Mouse (Mus musculus) hindbrain, embryonic 10.5 days (tissue): ENCODE data around the gene Fads6. TPM values are rescaled to one million over a fixed set of nuclear protein-coding genes. Genes with fewer than 3 reads are reported as not detected.
A peak's percentile ranks its signal among the peaks of the same experiment; 100 is the strongest.

ENCODE experiments used
- DNase-seq: peaks from one replicate; pipeline ENCODE4 v3.0.0-alpha.2; 2017; ENCODE audit warnings: low spot score
- H3K27ac ChIP-seq: fragments of 300-500 bp; sonication (generic); 2 replicates; pipeline ENCODE4 v1.5.1; 2016; ENCODE audit warnings: mild to moderate bottlenecking, moderate library complexity
- H3K27me3 ChIP-seq: fragments of 300-500 bp; sonication (generic); 2 replicates; pipeline ENCODE4 v1.6.1; 2016; ENCODE audit warnings: mild to moderate bottlenecking; ENCODE audit not compliant: poor library complexity, insufficient read depth, severe bottlenecking
- H3K36me3 ChIP-seq: fragments of 300-500 bp; sonication (generic); 2 replicates; pipeline ENCODE4 v1.6.1; 2016; ENCODE audit warnings: mild to moderate bottlenecking, moderate library complexity
- H3K4me1 ChIP-seq: fragments of 300-500 bp; sonication (generic); replicated peaks from 2 replicates; pipeline ENCODE4 v1.6.1; 2016; ENCODE audit warnings: mild to moderate bottlenecking
- H3K4me3 ChIP-seq: fragments of 300-500 bp; sonication (generic); 2 replicates; pipeline ENCODE4 v1.5.1; 2016; ENCODE audit warnings: mild to moderate bottlenecking, moderate library complexity
- H3K9me3 ChIP-seq: fragments of 300-500 bp; sonication (generic); 2 replicates; pipeline ENCODE4 v1.6.1; 2016; ENCODE audit warnings: mild to moderate bottlenecking, moderate library complexity
- WGBS: fragments of 180-500 bp; shearing (Covaris S2); methylation state at CpG from one replicate; pipeline ENCODE4 v1.1.7; 2016; 5-methylcytosine and 5-hydroxymethylcytosine counted together
- polyA plus RNA-seq: library from polyadenylated mRNA; unstranded; fragments of >200 nt; fragmentation: Nextera tagmentation; extraction: Ambion mirVana; gene quantifications from 2 replicates; pipeline ENCODE4 v1.2.1, GENCODE M21; 2016

Gene Fads6
- polyA plus RNA-seq, 1 experiment from 2014 or later = 0.27 TPM

- Histone ChIP-seq H3K9me3 (no peaks in the 10 kb centered on the region), H3K4me3 (no peak overlapping the region), H3K27me3 (peaks cover 40% of the 10 kb centered on the region), H3K27ac (peak overlapping the region; percentile 77), H3K4me1 (peaks cover 90% of the 10 kb centered on the region), H3K36me3 (no peaks in the 10 kb centered on the region)
- no peak for DNase-seq
- 73% methylated on average over 15 of the region's 15 CpGs for WGBS
These were observed 63.0 kb downstream of the Fads6 start for GRCm38 (mm10) chr11:115234320-115235044.

GRCm38 (mm10) chr11:115233526-115234290 is 63.8 kb downstream of the Fads6 start:
- Histone ChIP-seq H3K4me3 (no peak overlapping the region), H3K4me1 (peaks cover 91% of the 10 kb centered on the region), H3K27me3 (peaks cover 46% of the 10 kb centered on the region), H3K9me3 (no peaks in the 10 kb centered on the region), H3K27ac (peak overlapping the region; percentile 77), H3K36me3 (no peaks in the 10 kb centered on the region)
- DNase-seq = peak; percentile 55
- 37% methylated on average over 20 of the region's 20 CpGs for WGBS

GRCm38 (mm10) chr11:115232889-115233288 is 64.6 kb downstream of the Fads6 start:
- peaks cover 54% of the 10 kb centered on the region for H3K27me3 ChIP-seq

GRCm38 (mm10) chr11:115231924-115232323 is 65.5 kb downstream of the Fads6 start:
- H3K4me3 ChIP-seq = no peak overlapping the region
- peaks cover 98% of the 10 kb centered on the region for H3K4me1 ChIP-seq
- peaks cover 54% of the 10 kb centered on the region for H3K27me3 ChIP-seq
- 51% methylated on average over 9 of the region's 9 CpGs for WGBS
- peak overlapping the region; percentile 62 for H3K27ac ChIP-seq
- no peak for DNase-seq
- no peaks in the 10 kb centered on the region for H3K36me3 ChIP-seq
- no peaks in the 10 kb centered on the region for H3K9me3 ChIP-seq

More at GRCm38 (mm10) chr11:115232889-115233288, 64.6 kb downstream of the Fads6 start:
- no peaks in the 10 kb centered on the region for H3K36me3 ChIP-seq
- no peaks in the 10 kb centered on the region for H3K9me3 ChIP-seq
- DNase-seq = no peak
- H3K4me1 ChIP-seq = peaks cover 93% of the 10 kb centered on the region
- peak overlapping the region; percentile 56; the same call in 1 of the 2 replicates for H3K27ac ChIP-seq
- no peak overlapping the region for H3K4me3 ChIP-seq
- 76% methylated on average over 5 of the region's 5 CpGs for WGBS

- peaks cover 54% of the 10 kb centered on the region for H3K27me3 ChIP-seq
- WGBS = 54% methylated on average over 14 of the region's 14 CpGs
- no peak for DNase-seq
- peak overlapping the region; percentile 62 for H3K27ac ChIP-seq
- H3K9me3 ChIP-seq = no peaks in the 10 kb centered on the region
- no peaks in the 10 kb centered on the region for H3K36me3 ChIP-seq
- peaks cover 98% of the 10 kb centered on the region for H3K4me1 ChIP-seq
- no peak overlapping the region for H3K4me3 ChIP-seq
These were observed 66.1 kb downstream of the Fads6 start for GRCm38 (mm10) chr11:115231168-115231915.

Other genes with a start within 250 kb of the Fads6 start
- gene Cd300ld3, start 249.3 kb downstream of the Fads6 start, polyA plus RNA-seq = not detected in 2 replicates
- gene Cd300e, start 235.5 kb downstream of the Fads6 start, polyA plus RNA-seq = not detected in 2 replicates
- 0.44 and 1.4 TPM in 2 replicates for gene Rab37, start 206.2 kb downstream of the Fads6 start, polyA plus RNA-seq
- 0.11 TPM in 1 of 2 replicates, not detected in the other for gene Cd300lf, start 163.7 kb downstream of the Fads6 start, polyA plus RNA-seq
- 39.6 and 49.8 TPM in 2 replicates for gene Slc9a3r1, start 134.3 kb downstream of the Fads6 start, polyA plus RNA-seq
- 6.9 and 10.6 TPM in 2 replicates for gene Tmem104, start 110.2 kb downstream of the Fads6 start, polyA plus RNA-seq
- 18.7 and 24.3 TPM in 2 replicates for gene Nat9, start 109.8 kb downstream of the Fads6 start, polyA plus RNA-seq
- 0.14 and 0.18 TPM in 2 replicates for gene Grin2c, start 30.4 kb downstream of the Fads6 start, polyA plus RNA-seq
- 17.7 TPM in 2 replicates for gene Fdxr, start 20.6 kb downstream of the Fads6 start, polyA plus RNA-seq
- not detected in 2 replicates for gene Otop2, start 9.5 kb upstream of the Fads6 start, polyA plus RNA-seq
- gene Ush1g, start 24.4 kb upstream of the Fads6 start, polyA plus RNA-seq = 0.10 TPM in 1 of 2 replicates, not detected in the other
- gene Otop3, start 37.1 kb upstream of the Fads6 start, polyA plus RNA-seq = 0.08 TPM in 1 of 2 replicates, not detected in the other
- gene Hid1, start 70.1 kb upstream of the Fads6 start, polyA plus RNA-seq = 11.3 and 14.8 TPM in 2 replicates
- gene Cdr2l, start 84.3 kb upstream of the Fads6 start, polyA plus RNA-seq = 16.1 and 21.4 TPM in 2 replicates
- 228 and 253 TPM in 2 replicates for gene Mrpl58, start 106.1 kb upstream of the Fads6 start, polyA plus RNA-seq
- gene Atp5h, start 122.3 kb upstream of the Fads6 start, polyA plus RNA-seq = 878 and 961 TPM in 2 replicates
- gene Kctd2, start 122.5 kb upstream of the Fads6 start, polyA plus RNA-seq = 15.0 and 20.1 TPM in 2 replicates
- 0.08 and 0.16 TPM in 2 replicates for gene Trim80, start 142.9 kb upstream of the Fads6 start, polyA plus RNA-seq
- gene Slc16a5, start 164.8 kb upstream of the Fads6 start, polyA plus RNA-seq = not detected in 2 replicates
- gene Armc7, start 178.0 kb upstream of the Fads6 start, polyA plus RNA-seq = 8.1 and 10.8 TPM in 2 replicates
- 93.3 and 98.0 TPM in 2 replicates for gene Nt5c, start 194.2 kb upstream of the Fads6 start, polyA plus RNA-seq
- 778 and 995 TPM in 2 replicates for gene Jpt1, start 216.7 kb upstream of the Fads6 start, polyA plus RNA-seq
- 1,372 and 1,467 TPM in 2 replicates for gene Sumo2, start 238.6 kb upstream of the Fads6 start, polyA plus RNA-seq